Mouse (Mus musculus) kidney, postnatal 4 days (tissue): ENCODE results near the gene U2af2.
"Not testable (repeated sequence)": the region's sequence is repeated elsewhere in the genome, so short reads cannot be mapped to it uniquely, and the experiment has no call there.

Experiments
- DNase-seq, 2 experiments: peaks; one replicate each; pipeline ENCODE4 v3.0.0; 2021; ENCODE audit warnings: mixed read lengths in 2 of 2

U2af2 gene

GRCm38 (mm10) chr7:5076931-5077330, 15.0 kb downstream of the U2af2 start:
- DNase-seq = no peak

- not testable (repeated sequence) for DNase-seq
Measured at GRCm38 (mm10) chr7:5079365-5080009, 17.5 kb downstream of the U2af2 start.

GRCm38 (mm10) chr7:5080010-5080751, 18.2 kb downstream of the U2af2 start, which contains the start of gene Epn1:
TSS of gene Epn1 (plus strand) at chr7:5080235.
- peak; percentile 98 for DNase-seq

- peak in 1 of 2 experiments; percentile 19 for DNase-seq
Measured at GRCm38 (mm10) chr7:5080815-5081214, 18.9 kb downstream of the U2af2 start.

GRCm38 (mm10) chr7:5081241-5081640, 19.3 kb downstream of the U2af2 start:
- no peak for DNase-seq

- DNase-seq = no peak
Measured at GRCm38 (mm10) chr7:5081939-5082338, 20.0 kb downstream of the U2af2 start.

- DNase-seq = no peak
Measured at GRCm38 (mm10) chr7:5083325-5084105, 21.6 kb downstream of the U2af2 start.

GRCm38 (mm10) chr7:5085512-5085911, 23.6 kb downstream of the U2af2 start:
- no peak for DNase-seq

- DNase-seq = peak; percentile 21 to 24
Measured at GRCm38 (mm10) chr7:5086921-5087440, 25.0 kb downstream of the U2af2 start.

GRCm38 (mm10) chr7:5087886-5088285, 25.9 kb downstream of the U2af2 start:
- no peak for DNase-seq

GRCm38 (mm10) chr7:5089853-5090252, 27.9 kb downstream of the U2af2 start:
- no peak for DNase-seq

- no peak for DNase-seq
Measured at GRCm38 (mm10) chr7:5091008-5091728, 29.2 kb downstream of the U2af2 start.

GRCm38 (mm10) chr7:5092381-5092780, 30.4 kb downstream of the U2af2 start:
- no peak for DNase-seq

- peak; percentile 28 to 38 for DNase-seq
Measured at GRCm38 (mm10) chr7:5092831-5093510, 31.0 kb downstream of the U2af2 start.

GRCm38 (mm10) chr7:5098769-5099168, 36.8 kb downstream of the U2af2 start:
- DNase-seq = no peak

GRCm38 (mm10) chr7:5099796-5100195, 37.9 kb downstream of the U2af2 start:
- DNase-seq = no peak

GRCm38 (mm10) chr7:5101066-5101663, 39.2 kb downstream of the U2af2 start:
- no peak for DNase-seq

- DNase-seq = no peak
Measured at GRCm38 (mm10) chr7:5102564-5102963, 40.6 kb downstream of the U2af2 start.

GRCm38 (mm10) chr7:5108272-5108671, 46.3 kb downstream of the U2af2 start:
- no peak for DNase-seq

- DNase-seq = no peak
Measured at GRCm38 (mm10) chr7:5109301-5109700, 47.4 kb downstream of the U2af2 start.

GRCm38 (mm10) chr7:5112701-5113100, 50.8 kb downstream of the U2af2 start:
- DNase-seq = no peak

GRCm38 (mm10) chr7:5116850-5117249, 54.9 kb downstream of the U2af2 start, which contains the start of gene Rfpl4:
TSS of gene Rfpl4 (minus strand) at chr7:5116950.
- no peak for DNase-seq
